Mouse (Mus musculus) hematopoietic multipotent progenitor cell, adult 10-12 weeks (in vitro differentiated cells): Measurements from ENCODE around the gene Mrpl46. TPM values are rescaled to one million over a fixed set of nuclear protein-coding genes. Genes with fewer than 3 reads are reported as not detected.

Experiments used
- polyA plus RNA-seq: library from polyadenylated mRNA; stranded (reverse); fragments of >175 nt; gene quantifications from 2 replicates; pipeline ENCODE4 v1.2.3, GENCODE M21; 2012; ENCODE audit warnings: low replicate concordance

The Mrpl46 gene
- 1.9 and 11.4 TPM in 2 replicates for polyA plus RNA-seq

GRCm38 (mm10) chr7:78782639-78783581, at the start of gene Mrpl46, which contains the start of gene Mrps11:
Mrpl46 (minus strand) TSS chr7:78783531.
Mrps11 (plus strand) TSS chr7:78783119.

GRCm38 (mm10) chr7:78737614-78738210, 45.6 kb downstream of the Mrpl46 start, which contains the start of gene Ntrk3:
Ntrk3 (minus strand) TSS chr7:78738012.

Other genes with a start within 250 kb of the Mrpl46 start
- 2.0 and 2.5 TPM in 2 replicates for gene Ntrk3, start 45.5 kb downstream of the Mrpl46 start, polyA plus RNA-seq
- gene Mrps11, start 412 bp downstream of the Mrpl46 start, polyA plus RNA-seq, result 23.0 and 28.8 TPM in 2 replicates
- 5.8 and 9.2 TPM in 2 replicates for gene Det1, start 63.7 kb upstream of the Mrpl46 start, polyA plus RNA-seq
- gene Aen, start 112.3 kb upstream of the Mrpl46 start, polyA plus RNA-seq, result 16.8 and 41.5 TPM in 2 replicates
- 27.4 and 83.1 TPM in 2 replicates for gene Isg20, start 129.9 kb upstream of the Mrpl46 start, polyA plus RNA-seq